Mouse (Mus musculus): ENCODE data around the gene Smarca2.

GRCm38 (mm10) chr19:26748676-26749075 is 143.8 kb downstream of the Smarca2 start:
- TF ChIP-seq CTCF (IDR thresholded peaks at IDR 0.05): no peak
- no peak for TF ChIP-seq EP300 (IDR thresholded peaks at IDR 0.05)
